Mouse (Mus musculus) brain, embryonic 14.5 days (tissue): ENCODE data around the gene Cd200.

Source experiments
- CTCF ChIP-seq: fragments of 200-500 bp; IDR thresholded peaks from 2 replicates; pipeline ENCODE4 v1.5.1; 2012; ENCODE audit warnings: inconsistent platforms, mild to moderate bottlenecking, moderate library complexity, borderline replicate concordance; ENCODE audit not compliant: insufficient read depth, insufficient read length; ENCODE audit errors: extremely low read depth
- POLR2A ChIP-seq: fragments of 200-500 bp; IDR thresholded peaks from 2 replicates; pipeline ENCODE4 v1.6.1; 2012; ENCODE audit warnings: mild to moderate bottlenecking, inconsistent platforms, borderline replicate concordance; ENCODE audit not compliant: poor library complexity, insufficient read depth, insufficient read length, severe bottlenecking; ENCODE audit errors: extremely low read depth

- TF ChIP-seq CTCF (no peak), POLR2A (no peak)
Measured at GRCm38 (mm10) chr16:45392246-45392645, 16.6 kb downstream of the Cd200 start.
